Mouse (Mus musculus) G1E (cell line): ENCODE measurements around the gene Hsd17b11. TPM values are rescaled to one million over a fixed set of nuclear protein-coding genes. Genes with fewer than 3 reads are reported as not detected.

ENCODE experiments used
- ATAC-seq: 2 replicates; pipeline ENCODE4 v1.8.0; 2016; ENCODE audit warnings: mild to moderate bottlenecking; ENCODE audit not compliant: insufficient number of reproducible peaks, poor library complexity, low FRiP score, severe bottlenecking; ENCODE audit errors: extremely low read depth
- DNase-seq: peaks from one replicate; pipeline ENCODE4 v3.0.0; 2012; ENCODE audit warnings: low spot score
- H3K27me3 ChIP-seq: 2 replicates; pipeline ENCODE4 v1.6.1; 2012; ENCODE audit warnings: mild to moderate bottlenecking, low read length, inconsistent platforms; ENCODE audit not compliant: insufficient read depth
- H3K36me3 ChIP-seq: replicated peaks from 2 replicates; pipeline ENCODE3; 2012; ENCODE audit warnings: mild to moderate bottlenecking, inconsistent platforms
- H3K4me1 ChIP-seq: 2 replicates; pipeline ENCODE4 v1.6.1; 2012; ENCODE audit warnings: low read depth, low read length, inconsistent platforms, mixed read lengths; ENCODE audit not compliant: insufficient read depth
- H3K4me3 ChIP-seq: 2 replicates; pipeline ENCODE4 v1.5.1; 2012; ENCODE audit warnings: low read depth, mild to moderate bottlenecking, inconsistent platforms, low read length, moderate library complexity, mixed read lengths
- H3K9me3 ChIP-seq: replicated peaks from 2 replicates; pipeline ENCODE4 v1.6.1; 2012; ENCODE audit warnings: inconsistent platforms
- CTCF ChIP-seq: IDR thresholded peaks from 2 replicates; pipeline ENCODE4 v1.5.1; 2012; ENCODE audit warnings: low read depth, low read length, inconsistent platforms, mixed read lengths
- GATA1 ChIP-seq: IDR thresholded peaks from 2 replicates; pipeline ENCODE4 v1.6.1; 2012; ENCODE audit warnings: borderline replicate concordance, low read length, inconsistent platforms, mixed read lengths
- GATA2 ChIP-seq: IDR thresholded peaks from 2 replicates; pipeline ENCODE4 v1.6.1; 2012; ENCODE audit warnings: low read depth, low read length, inconsistent platforms, borderline replicate concordance
- POLR2AphosphoS5 ChIP-seq: IDR thresholded peaks from 2 replicates; pipeline ENCODE4 v1.6.1; 2012; ENCODE audit warnings: low read depth, low read length, inconsistent platforms; ENCODE audit not compliant: insufficient replicate concordance
- TAL1 ChIP-seq: conservative IDR thresholded peaks from 2 replicates; pipeline ENCODE4 v1.6.1; 2012; ENCODE audit warnings: low read depth, low read length, inconsistent platforms, mixed read lengths
- polyA plus RNA-seq: library from polyadenylated mRNA; stranded (reverse); fragments of >175 nt; gene quantifications from 2 replicates; pipeline ENCODE4 v1.2.3, GENCODE M21; 2012
- total RNA-seq, 2 experiments: library from RNA; stranded (forward) in 1 of 2; stranded (reverse) in 1 of 2; fragments of 200-1000 nt in 1 of 2; fragments of >200 nt in 1 of 2; fragmentation: Nextera tagmentation in 1 of 2; gene quantifications; 2 replicates each; pipeline ENCODE4 v1.2.3; 2014 to 2017

Hsd17b11 gene
- total and polyA plus RNA-seq, 3 experiments = 0.82 to 11.7 (median 9.0) TPM

GRCm38 (mm10) chr5:104052956-104053355, 31.2 kb upstream of the Hsd17b11 start:
- peak; percentile 22; the same call in 1 of the 2 replicates for TF ChIP-seq CTCF
- no peak for TF ChIP-seq POLR2AphosphoS5
- TF ChIP-seq GATA1 = no peak
- Histone ChIP-seq H3K36me3 (peaks cover 74% of the 10 kb centered on the region), H3K9me3 (no peaks in the 10 kb centered on the region), H3K27me3 (no peaks in the 10 kb centered on the region), H3K4me1 (peaks cover 57% of the 10 kb centered on the region), H3K4me3 (no peak overlapping the region)
- peak; percentile 18 for DNase-seq
- no peak for ATAC-seq

GRCm38 (mm10) chr5:104048139-104048538, 26.4 kb upstream of the Hsd17b11 start:
- peaks cover 36% of the 10 kb centered on the region for H3K36me3 ChIP-seq
- H3K4me3 ChIP-seq = peak overlapping the region; percentile 96; the same call in 1 of the 2 replicates
- H3K27me3 ChIP-seq = no peaks in the 10 kb centered on the region
- TF ChIP-seq GATA1 (no peak), GATA2 (no peak), POLR2AphosphoS5 (no peak), TAL1 (no peak)
- peaks cover 37% of the 10 kb centered on the region for H3K4me1 ChIP-seq
- no peaks in the 10 kb centered on the region for H3K9me3 ChIP-seq
- ATAC-seq (peak; percentile 12; the same call in 1 of the 2 replicates), DNase-seq (no peak)

- TF ChIP-seq GATA2 (no peak), GATA1 (no peak), TAL1 (no peak), POLR2AphosphoS5 (no peak), CTCF (no peak)
- ATAC-seq = no peak
- peaks cover 32% of the 10 kb centered on the region for H3K4me1 ChIP-seq
- peak overlapping the region; percentile 96 for H3K4me3 ChIP-seq
- H3K36me3 ChIP-seq = peaks cover 31% of the 10 kb centered on the region
- H3K27me3 ChIP-seq = no peaks in the 10 kb centered on the region
- peak; percentile 10 for DNase-seq
- no peaks in the 10 kb centered on the region for H3K9me3 ChIP-seq
Measured at GRCm38 (mm10) chr5:104047200-104048105, 25.7 kb upstream of the Hsd17b11 start.

GRCm38 (mm10) chr5:104046256-104047199, 24.8 kb upstream of the Hsd17b11 start, which contains the start of gene Nudt9:
TSS of gene Nudt9 (plus strand) at chr5:104046306.
- no peaks in the 10 kb centered on the region for H3K9me3 ChIP-seq
- peaks cover 22% of the 10 kb centered on the region for H3K36me3 ChIP-seq
- H3K4me1 ChIP-seq = peaks cover 30% of the 10 kb centered on the region
- DNase-seq = peak; percentile 88
- H3K27me3 ChIP-seq = no peaks in the 10 kb centered on the region
- TF ChIP-seq GATA2 = no peak
- no peak for TF ChIP-seq TAL1
- no peak for TF ChIP-seq POLR2AphosphoS5
- TF ChIP-seq CTCF = no peak
- TF ChIP-seq GATA1 = no peak
- H3K4me3 ChIP-seq = peak within 1 kb of the TSS; percentile 96
- ATAC-seq = peak; percentile 91

GRCm38 (mm10) chr5:104043704-104044103, 22.0 kb upstream of the Hsd17b11 start:
- no peak for ATAC-seq
- peaks cover 24% of the 10 kb centered on the region for H3K4me1 ChIP-seq

GRCm38 (mm10) chr5:104042906-104043305, 21.2 kb upstream of the Hsd17b11 start:
- Histone ChIP-seq H3K4me1 (peaks cover 18% of the 10 kb centered on the region), H3K9me3 (no peaks in the 10 kb centered on the region), H3K36me3 (peaks cover 2% of the 10 kb centered on the region), H3K4me3 (no peak overlapping the region), H3K27me3 (no peaks in the 10 kb centered on the region)
- ATAC-seq = no peak
- no peak for TF ChIP-seq GATA2
- no peak for DNase-seq

More at GRCm38 (mm10) chr5:104043704-104044103, 22.0 kb upstream of the Hsd17b11 start:
- Histone ChIP-seq H3K36me3 (peaks cover 2% of the 10 kb centered on the region), H3K9me3 (no peaks in the 10 kb centered on the region), H3K27me3 (no peaks in the 10 kb centered on the region), H3K4me3 (no peak overlapping the region)
- no peak for DNase-seq
- TF ChIP-seq POLR2AphosphoS5 = no peak
- TF ChIP-seq GATA1 = no peak
- no peak for TF ChIP-seq TAL1
- no peak for TF ChIP-seq CTCF
- no peak for TF ChIP-seq GATA2
